Mouse (Mus musculus): Measurements from ENCODE around the gene Cbx2. TPM values are rescaled to one million over a fixed set of nuclear protein-coding genes. Genes with fewer than 3 reads are reported as not detected.

Gene Cbx2
- total and polyA plus RNA-seq, 3 experiments: 0.11 TPM; not detected in 2

GRCm38 (mm10) chr11:119043761-119044550 is 21.2 kb downstream of the Cbx2 start:
- H3K4me1 ChIP-seq (ENCODE audit: insufficient read depth, low read depth, low read length): no peaks in the 10 kb centered on the region
- TF ChIP-seq CTCF (IDR thresholded peaks at IDR 0.05; ENCODE audit: low read depth, low read length) (no peak), GATA1 (IDR thresholded peaks at IDR 0.05; ENCODE audit: borderline replicate concordance, low read length) (no peak), GATA2 (IDR thresholded peaks at IDR 0.05; ENCODE audit: borderline replicate concordance, low read depth, low read length) (no peak), POLR2AphosphoS5 (IDR thresholded peaks at IDR 0.05; ENCODE audit: insufficient replicate concordance, low read depth, low read length) (no peak), TAL1 (conservative IDR thresholded peaks at IDR 0.05; ENCODE audit: low read depth, low read length) (no peak)
- no peaks in the 10 kb centered on the region for H3K36me3 ChIP-seq (replicated peaks)
- H3K4me3 ChIP-seq (ENCODE audit: low read depth, low read length): no peak overlapping the region
- DNase-seq (ENCODE audit: low spot score) (no peak), ATAC-seq (ENCODE audit: extremely low read depth, insufficient number of reproducible peaks, low FRiP score, poor library complexity, severe bottlenecking) (no peak)
- peaks cover 2% of the 10 kb centered on the region; the same call in 1 of the 2 replicates for H3K27me3 ChIP-seq (ENCODE audit: insufficient read depth, low read length)
- H3K9me3 ChIP-seq (replicated peaks): peaks cover 92% of the 10 kb centered on the region

- ATAC-seq (ENCODE audit: extremely low read depth, insufficient number of reproducible peaks, low FRiP score, poor library complexity, severe bottlenecking) (no peak), DNase-seq (ENCODE audit: low spot score) (no peak)
- Histone ChIP-seq H3K9me3 (replicated peaks) (peaks cover 92% of the 10 kb centered on the region), H3K4me1 (ENCODE audit: insufficient read depth, low read depth, low read length) (no peaks in the 10 kb centered on the region), H3K27me3 (ENCODE audit: insufficient read depth, low read length) (peaks cover 2% of the 10 kb centered on the region; the same call in 1 of the 2 replicates), H3K4me3 (ENCODE audit: low read depth, low read length) (peak overlapping the region; percentile 30; the same call in 1 of the 2 replicates), H3K36me3 (replicated peaks) (no peaks in the 10 kb centered on the region)
- no peak for TF ChIP-seq TAL1 (conservative IDR thresholded peaks at IDR 0.05; ENCODE audit: low read depth, low read length)
- TF ChIP-seq CTCF (IDR thresholded peaks at IDR 0.05; ENCODE audit: low read depth, low read length): no peak
- TF ChIP-seq POLR2AphosphoS5 (IDR thresholded peaks at IDR 0.05; ENCODE audit: insufficient replicate concordance, low read depth, low read length): no peak
- no peak for TF ChIP-seq GATA2 (IDR thresholded peaks at IDR 0.05; ENCODE audit: borderline replicate concordance, low read depth, low read length)
Observed at GRCm38 (mm10) chr11:119044551-119045337, 22.0 kb downstream of the Cbx2 start.

- ATAC-seq (ENCODE audit: extremely low read depth, insufficient number of reproducible peaks, low FRiP score, poor library complexity, severe bottlenecking) (no peak), DNase-seq (ENCODE audit: low spot score) (no peak)
- TF ChIP-seq TAL1 (conservative IDR thresholded peaks at IDR 0.05; ENCODE audit: low read depth, low read length): no peak
- no peak for TF ChIP-seq POLR2AphosphoS5 (IDR thresholded peaks at IDR 0.05; ENCODE audit: insufficient replicate concordance, low read depth, low read length)
- TF ChIP-seq GATA2 (IDR thresholded peaks at IDR 0.05; ENCODE audit: borderline replicate concordance, low read depth, low read length): no peak
- TF ChIP-seq GATA1 (IDR thresholded peaks at IDR 0.05; ENCODE audit: borderline replicate concordance, low read length): no peak
- TF ChIP-seq CTCF (IDR thresholded peaks at IDR 0.05; ENCODE audit: low read depth, low read length): no peak
- no peaks in the 10 kb centered on the region for H3K4me1 ChIP-seq (ENCODE audit: insufficient read depth, low read depth, low read length)
- no peaks in the 10 kb centered on the region for H3K36me3 ChIP-seq (replicated peaks)
- peaks cover 92% of the 10 kb centered on the region for H3K9me3 ChIP-seq (replicated peaks)
- no peak overlapping the region; the same call in 1 of the 2 replicates for H3K4me3 ChIP-seq (ENCODE audit: low read depth, low read length)
- peaks cover 2% of the 10 kb centered on the region; the same call in 1 of the 2 replicates for H3K27me3 ChIP-seq (ENCODE audit: insufficient read depth, low read length)
Observed at GRCm38 (mm10) chr11:119046601-119047245, 24.0 kb downstream of the Cbx2 start.

- no peak for TF ChIP-seq GATA1 (IDR thresholded peaks at IDR 0.05; ENCODE audit: borderline replicate concordance, low read length)
- TF ChIP-seq POLR2AphosphoS5 (IDR thresholded peaks at IDR 0.05; ENCODE audit: insufficient replicate concordance, low read depth, low read length): no peak
- TF ChIP-seq CTCF (IDR thresholded peaks at IDR 0.05; ENCODE audit: low read depth, low read length): no peak
- TF ChIP-seq TAL1 (conservative IDR thresholded peaks at IDR 0.05; ENCODE audit: low read depth, low read length): no peak
- TF ChIP-seq GATA2 (IDR thresholded peaks at IDR 0.05; ENCODE audit: borderline replicate concordance, low read depth, low read length): no peak
- ATAC-seq (ENCODE audit: extremely low read depth, insufficient number of reproducible peaks, low FRiP score, poor library complexity, severe bottlenecking): no peak
- DNase-seq (ENCODE audit: low spot score): no peak
- Histone ChIP-seq H3K36me3 (replicated peaks) (no peaks in the 10 kb centered on the region), H3K4me1 (ENCODE audit: insufficient read depth, low read depth, low read length) (no peaks in the 10 kb centered on the region), H3K27me3 (ENCODE audit: insufficient read depth, low read length) (no peaks in the 10 kb centered on the region), H3K4me3 (ENCODE audit: low read depth, low read length) (no peak overlapping the region; the same call in 1 of the 2 replicates), H3K9me3 (replicated peaks) (peaks cover 93% of the 10 kb centered on the region)
Observed at GRCm38 (mm10) chr11:119047261-119048132, 24.7 kb downstream of the Cbx2 start.

GRCm38 (mm10) chr11:119048133-119048510 is 25.4 kb downstream of the Cbx2 start:
- no peaks in the 10 kb centered on the region for H3K27me3 ChIP-seq (ENCODE audit: insufficient read depth, low read length)
- ATAC-seq (ENCODE audit: extremely low read depth, insufficient number of reproducible peaks, low FRiP score, poor library complexity, severe bottlenecking): no peak

More at GRCm38 (mm10) chr11:119048133-119048510, 25.4 kb downstream of the Cbx2 start:
- Histone ChIP-seq H3K4me3 (ENCODE audit: low read depth, low read length) (no peak overlapping the region), H3K36me3 (replicated peaks) (no peaks in the 10 kb centered on the region), H3K4me1 (ENCODE audit: insufficient read depth, low read depth, low read length) (no peaks in the 10 kb centered on the region), H3K9me3 (replicated peaks) (peaks cover 93% of the 10 kb centered on the region)
- TF ChIP-seq POLR2AphosphoS5 (IDR thresholded peaks at IDR 0.05; ENCODE audit: insufficient replicate concordance, low read depth, low read length) (no peak), GATA1 (IDR thresholded peaks at IDR 0.05; ENCODE audit: borderline replicate concordance, low read length) (no peak), CTCF (IDR thresholded peaks at IDR 0.05; ENCODE audit: low read depth, low read length) (no peak), GATA2 (IDR thresholded peaks at IDR 0.05; ENCODE audit: borderline replicate concordance, low read depth, low read length) (no peak), TAL1 (conservative IDR thresholded peaks at IDR 0.05; ENCODE audit: low read depth, low read length) (no peak)
- DNase-seq (ENCODE audit: low spot score): no peak

Measured in G1E (cell line).